Mouse (Mus musculus) heart, embryonic 15.5 days (tissue): ENCODE data around the gene Lst1. TPM values are rescaled to one million over a fixed set of nuclear protein-coding genes. Genes with fewer than 3 reads are reported as not detected.

Experiments used
- ATAC-seq: fragments of 200-750 bp; cut with Nextera tagmentation; replicated peaks from 2 replicates; pipeline ENCODE4 v1.8.0; 2017; ENCODE audit warnings: low read depth, moderate TSS enrichment; ENCODE audit not compliant: insufficient number of reproducible peaks, insufficient read depth, low FRiP score
- H3K27ac ChIP-seq: fragments of 300-500 bp; sonication (generic); 2 replicates; pipeline ENCODE4 v1.5.1; 2015; ENCODE audit warnings: mild to moderate bottlenecking, inconsistent platforms
- H3K27me3 ChIP-seq: fragments of 300-500 bp; sonication (generic); 2 replicates; pipeline ENCODE4 v1.6.1; 2015; ENCODE audit warnings: inconsistent platforms
- H3K36me3 ChIP-seq: fragments of 300-500 bp; sonication (generic); 2 replicates; pipeline ENCODE4 v1.6.1; 2015; ENCODE audit warnings: mild to moderate bottlenecking, inconsistent platforms
- H3K4me1 ChIP-seq: fragments of 300-500 bp; sonication (generic); replicated peaks from 2 replicates; pipeline ENCODE4 v1.6.1; 2015; ENCODE audit warnings: inconsistent platforms
- H3K4me2 ChIP-seq: fragments of 300-500 bp; sonication (generic); 2 replicates; pipeline ENCODE4 v1.6.1; 2015; ENCODE audit warnings: inconsistent platforms, mild to moderate bottlenecking, moderate library complexity
- H3K4me3 ChIP-seq: fragments of 300-500 bp; sonication (generic); 2 replicates; pipeline ENCODE4 v1.5.1; 2015; ENCODE audit warnings: mild to moderate bottlenecking, inconsistent platforms
- H3K9ac ChIP-seq: fragments of 300-500 bp; sonication (generic); 2 replicates; pipeline ENCODE4 v1.6.1; 2015; ENCODE audit warnings: mild to moderate bottlenecking, inconsistent platforms
- H3K9me3 ChIP-seq: fragments of 300-500 bp; sonication (generic); replicated peaks from 2 replicates; pipeline ENCODE4 v1.6.1; 2016; ENCODE audit warnings: inconsistent platforms
- WGBS: fragments of 180-500 bp; shearing (Covaris S2); methylation state at CpG from one replicate; pipeline ENCODE4 v1.1.7; 2015; ENCODE audit warnings: mixed read lengths; 5-methylcytosine and 5-hydroxymethylcytosine counted together
- polyA plus RNA-seq: library from polyadenylated mRNA; unstranded; fragments of >200 nt; fragmentation: Nextera tagmentation; extraction: Ambion mirVana; gene quantifications from 2 replicates; pipeline ENCODE4 v1.2.1, GENCODE M21; 2015

Lst1 gene
- polyA plus RNA-seq, 1 experiment from 2014 or later, result 8.1 TPM

- Histone ChIP-seq H3K27ac (no peak overlapping the region), H3K27me3 (peaks cover 52% of the 10 kb centered on the region), H3K36me3 (no peaks in the 10 kb centered on the region), H3K9me3 (no peaks in the 10 kb centered on the region), H3K4me2 (peak overlapping the region; percentile 16; the same call in 1 of the 2 replicates), H3K4me3 (no peak overlapping the region), H3K4me1 (peaks cover 6% of the 10 kb centered on the region; the same call in 1 of the 2 replicates), H3K9ac (no peak overlapping the region)
- 48% methylated on average over 10 of the region's 10 CpGs for WGBS
- no peak for ATAC-seq
Observed at GRCm38 (mm10) chr17:35205380-35205769, 17.1 kb upstream of the Lst1 start.

- no peak within 1 kb of the TSS for H3K9ac ChIP-seq
- no peak within 1 kb of the TSS for H3K4me3 ChIP-seq
- ATAC-seq, result no peak
- H3K9me3 ChIP-seq, result no peaks in the 10 kb centered on the region
- H3K4me2 ChIP-seq, result peak within 1 kb of the TSS; percentile 16; the same call in 1 of the 2 replicates
- 24% methylated on average over 20 of the region's 20 CpGs for WGBS
- peaks cover 6% of the 10 kb centered on the region; the same call in 1 of the 2 replicates for H3K4me1 ChIP-seq
- H3K36me3 ChIP-seq, result no peaks in the 10 kb centered on the region
- peaks cover 59% of the 10 kb centered on the region for H3K27me3 ChIP-seq
- no peak within 1 kb of the TSS for H3K27ac ChIP-seq
Observed at GRCm38 (mm10) chr17:35204494-35205379, 16.5 kb upstream of the Lst1 start, which contains the start of gene Lta. TSS of gene Lta (minus strand) at chr17:35205351.

GRCm38 (mm10) chr17:35202442-35202841 lies 14.2 kb upstream of the Lst1 start:
- WGBS, result 68% methylated on average over 4 of the region's 4 CpGs
- Histone ChIP-seq H3K27ac (no peak overlapping the region), H3K36me3 (no peaks in the 10 kb centered on the region), H3K9me3 (no peaks in the 10 kb centered on the region), H3K4me2 (no peak overlapping the region), H3K9ac (no peak overlapping the region), H3K4me3 (no peak overlapping the region), H3K4me1 (peaks cover 6% of the 10 kb centered on the region; the same call in 1 of the 2 replicates), H3K27me3 (peaks cover 73% of the 10 kb centered on the region)
- no peak for ATAC-seq

- no peak for ATAC-seq
- Histone ChIP-seq H3K9ac (0 out of 2 replicates have a peak within 1 kb of the TSS, but pooled peaks have one; percentile 28), H3K4me1 (peaks cover 6% of the 10 kb centered on the region; the same call in 1 of the 2 replicates), H3K9me3 (no peaks in the 10 kb centered on the region), H3K36me3 (no peaks in the 10 kb centered on the region), H3K4me2 (peak within 1 kb of the TSS; percentile 21; the same call in 1 of the 2 replicates), H3K27me3 (peaks cover 78% of the 10 kb centered on the region), H3K27ac (no peak within 1 kb of the TSS), H3K4me3 (peak within 1 kb of the TSS; percentile 18)
- WGBS, result 27% methylated on average over 13 of the region's 13 CpGs
Observed at GRCm38 (mm10) chr17:35201787-35202186, 13.5 kb upstream of the Lst1 start, which contains the start of gene Tnf. TSS of gene Tnf (minus strand) at chr17:35202007.

- H3K9ac ChIP-seq, result no peak overlapping the region
- peak overlapping the region; percentile 18 for H3K4me3 ChIP-seq
- no peaks in the 10 kb centered on the region for H3K36me3 ChIP-seq
- no peak for ATAC-seq
- H3K27ac ChIP-seq, result no peak overlapping the region
- peaks cover 11% of the 10 kb centered on the region for H3K4me1 ChIP-seq
- peaks cover 79% of the 10 kb centered on the region for H3K27me3 ChIP-seq
- H3K4me2 ChIP-seq, result peak overlapping the region; percentile 21; the same call in 1 of the 2 replicates
- WGBS, result 48% methylated on average over 11 of the region's 11 CpGs
- no peaks in the 10 kb centered on the region for H3K9me3 ChIP-seq
Observed at GRCm38 (mm10) chr17:35201128-35201527, 12.9 kb upstream of the Lst1 start.

- Histone ChIP-seq H3K9ac (no peak overlapping the region), H3K4me3 (no peak overlapping the region), H3K4me2 (0 out of 2 replicates have a peak overlapping the region, but pooled peaks have one; percentile 21), H3K27ac (no peak overlapping the region), H3K4me1 (peaks cover 18% of the 10 kb centered on the region), H3K27me3 (peaks cover 85% of the 10 kb centered on the region), H3K9me3 (no peaks in the 10 kb centered on the region), H3K36me3 (no peaks in the 10 kb centered on the region)
- whole genome bisulfite sequencing, result 68% methylated on average over 11 of the region's 11 CpGs
- no peak for ATAC-seq
Observed at GRCm38 (mm10) chr17:35200398-35200797, 12.2 kb upstream of the Lst1 start.

GRCm38 (mm10) chr17:35198946-35199345 lies 10.7 kb upstream of the Lst1 start:
- no peak for ATAC-seq
- 42% methylated on average over 8 of the region's 8 CpGs for WGBS
- H3K4me3 ChIP-seq, result no peak overlapping the region
- no peak overlapping the region for H3K4me2 ChIP-seq
- no peak overlapping the region for H3K9ac ChIP-seq
- H3K4me1 ChIP-seq, result peaks cover 21% of the 10 kb centered on the region
- H3K27ac ChIP-seq, result no peak overlapping the region
- H3K9me3 ChIP-seq, result no peaks in the 10 kb centered on the region
- H3K36me3 ChIP-seq, result no peaks in the 10 kb centered on the region
- peaks cover 89% of the 10 kb centered on the region for H3K27me3 ChIP-seq

- H3K27ac ChIP-seq, result no peak overlapping the region
- H3K4me2 ChIP-seq, result no peak overlapping the region
- H3K27me3 ChIP-seq, result peaks cover 86% of the 10 kb centered on the region
- no peak overlapping the region for H3K9ac ChIP-seq
- peaks cover 21% of the 10 kb centered on the region for H3K4me1 ChIP-seq
- no peaks in the 10 kb centered on the region for H3K36me3 ChIP-seq
- 55% methylated on average over 7 of the region's 7 CpGs for WGBS
- H3K4me3 ChIP-seq, result no peak overlapping the region
- no peaks in the 10 kb centered on the region for H3K9me3 ChIP-seq
- no peak for ATAC-seq
Observed at GRCm38 (mm10) chr17:35198029-35198428, 9.8 kb upstream of the Lst1 start.

GRCm38 (mm10) chr17:35197126-35197525 lies 8.9 kb upstream of the Lst1 start:
- H3K9ac ChIP-seq, result no peak overlapping the region
- peaks cover 21% of the 10 kb centered on the region for H3K4me1 ChIP-seq
- no peaks in the 10 kb centered on the region for H3K9me3 ChIP-seq
- H3K27me3 ChIP-seq, result peaks cover 77% of the 10 kb centered on the region
- H3K36me3 ChIP-seq, result no peaks in the 10 kb centered on the region
- 28% methylated on average over 6 of the region's 6 CpGs for WGBS
- H3K4me3 ChIP-seq, result no peak overlapping the region
- H3K27ac ChIP-seq, result no peak overlapping the region
- no peak for ATAC-seq
- no peak overlapping the region for H3K4me2 ChIP-seq

GRCm38 (mm10) chr17:35196321-35196641 lies 8.0 kb upstream of the Lst1 start:
- H3K27me3 ChIP-seq, result peaks cover 68% of the 10 kb centered on the region
- no peaks in the 10 kb centered on the region for H3K9me3 ChIP-seq
- ATAC-seq, result no peak
- no peaks in the 10 kb centered on the region for H3K36me3 ChIP-seq
- peak overlapping the region; percentile 56 for H3K9ac ChIP-seq
- peak overlapping the region; percentile 92 for H3K4me2 ChIP-seq
- WGBS, result 27% methylated on average over 9 of the region's 9 CpGs
- no peak overlapping the region for H3K27ac ChIP-seq
- peak overlapping the region; percentile 57 for H3K4me3 ChIP-seq
- peaks cover 18% of the 10 kb centered on the region for H3K4me1 ChIP-seq

GRCm38 (mm10) chr17:35195631-35196320 lies 7.5 kb upstream of the Lst1 start:
- peak overlapping the region; percentile 56 for H3K9ac ChIP-seq
- peaks cover 18% of the 10 kb centered on the region for H3K4me1 ChIP-seq
- peaks cover 64% of the 10 kb centered on the region for H3K27me3 ChIP-seq
- H3K36me3 ChIP-seq, result no peaks in the 10 kb centered on the region
- ATAC-seq, result peak; percentile 85
- peak overlapping the region; percentile 92 for H3K4me2 ChIP-seq
- H3K9me3 ChIP-seq, result no peaks in the 10 kb centered on the region
- H3K27ac ChIP-seq, result no peak overlapping the region
- WGBS, result 1% methylated on average over 66 of the region's 66 CpGs
- peak overlapping the region; percentile 57 for H3K4me3 ChIP-seq
